Mouse (Mus musculus): ENCODE data around the gene Tet3.

DNA sequence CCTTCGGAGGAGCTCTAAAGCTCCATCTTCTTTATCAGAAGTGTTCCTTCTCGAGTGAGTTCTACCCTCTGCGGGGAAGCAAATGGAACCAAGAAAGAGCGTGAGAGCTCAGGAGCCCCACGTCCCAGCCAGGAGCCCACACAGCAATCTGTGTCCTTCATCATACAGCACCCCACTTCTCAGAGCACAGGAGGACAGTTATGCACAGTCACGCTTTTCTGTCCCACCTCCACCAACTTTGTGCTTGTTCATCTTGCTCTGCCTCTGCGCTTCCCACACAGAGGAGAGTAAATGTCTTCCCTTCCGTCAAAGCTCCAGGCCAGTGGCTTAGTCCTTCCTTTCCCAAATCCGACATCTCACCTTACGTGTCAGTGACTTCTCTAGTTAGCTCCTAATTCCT is 40.2 kb upstream of the Tet3 start:
- TF ChIP-seq GATA1 (IDR thresholded peaks at IDR 0.05; ENCODE audit: low read length) (no peak), TAL1 (IDR thresholded peaks at IDR 0.05; ENCODE audit: low read length) (no peak)
